Mouse (Mus musculus): ENCODE measurements around the gene Klrb1. TPM values are rescaled to one million over a fixed set of nuclear protein-coding genes. Genes with fewer than 3 reads are reported as not detected.

Gene Klrb1
- polyA plus RNA-seq, 1 experiment: not detected

DNA sequence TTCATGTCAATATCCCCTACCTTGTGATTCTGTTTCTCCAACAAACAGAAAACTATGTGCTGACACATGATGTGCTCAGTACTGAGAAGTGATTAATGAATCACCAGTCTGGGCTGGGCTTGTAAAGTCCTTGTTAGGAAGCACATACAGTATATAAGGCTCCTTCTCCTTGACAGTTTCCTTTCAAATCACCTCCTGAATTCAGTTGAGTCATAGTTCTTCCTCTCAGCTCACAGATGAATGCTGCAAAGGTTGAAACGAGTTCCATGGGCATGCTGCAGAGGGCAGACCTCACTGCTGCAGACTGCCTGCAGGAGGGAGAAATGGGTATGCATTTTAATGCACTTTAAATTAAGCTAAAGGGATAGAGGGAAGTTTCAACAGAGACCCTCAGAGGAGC is 60.7 kb downstream of the Klrb1 start, which contains the start of gene Clec2h:
TSS of gene Clec2h (plus strand) at position 180 of the 400 bp plus-strand sequence.
- WGBS: 3% methylated on average over 1 of the region's 1 CpGs
- no peak for TF ChIP-seq CTCF (IDR thresholded peaks at IDR 0.05; ENCODE audit: borderline replicate concordance, insufficient read depth, low read depth, low read length)
- no peak for TF ChIP-seq POLR2A (IDR thresholded peaks at IDR 0.05; ENCODE audit: borderline replicate concordance, insufficient read depth, low read length)
- Histone ChIP-seq H3K4me3 (replicated peaks; ENCODE audit: insufficient read depth, low read depth, low read length) (no peak within 1 kb of the TSS), H3K4me1 (ENCODE audit: control insufficient read depth, insufficient read depth, low read length) (no peaks in the 10 kb centered on the region), H3K27me3 (ENCODE audit: control insufficient read depth, insufficient read depth, low read length) (no peaks in the 10 kb centered on the region), H3K27ac (ENCODE audit: insufficient read depth, low read length) (no peak within 1 kb of the TSS)
- DNase-seq: no peak

DNA sequence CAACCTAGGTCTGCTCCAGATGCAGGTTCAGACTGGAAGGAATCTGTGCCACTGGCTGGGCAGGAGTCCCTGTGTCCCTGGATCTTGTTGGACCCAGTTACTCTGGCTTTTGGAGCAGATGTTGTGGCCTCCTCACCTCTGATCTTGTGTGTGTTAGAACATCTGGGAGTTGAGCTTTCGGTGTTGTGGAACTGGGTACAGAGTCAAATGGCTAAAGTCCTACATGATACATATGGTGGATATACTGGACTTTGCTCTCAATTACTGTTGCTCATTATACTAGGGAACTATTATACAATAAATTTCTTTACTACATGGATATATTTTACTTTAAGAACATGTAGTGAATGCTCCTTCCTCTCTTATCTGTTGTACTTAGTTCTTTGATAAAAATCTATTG is 61.6 kb downstream of the Klrb1 start:
- no peaks in the 10 kb centered on the region for H3K4me1 ChIP-seq (ENCODE audit: control insufficient read depth, insufficient read depth, low read length)
- no peak overlapping the region for H3K27ac ChIP-seq (ENCODE audit: insufficient read depth, low read length)
- no peak overlapping the region for H3K4me3 ChIP-seq (replicated peaks; ENCODE audit: insufficient read depth, low read depth, low read length)
- DNase-seq: no peak
- TF ChIP-seq CTCF (IDR thresholded peaks at IDR 0.05; ENCODE audit: borderline replicate concordance, insufficient read depth, low read depth, low read length) (no peak), POLR2A (IDR thresholded peaks at IDR 0.05; ENCODE audit: borderline replicate concordance, insufficient read depth, low read length) (no peak)
- no peaks in the 10 kb centered on the region for H3K27me3 ChIP-seq (ENCODE audit: control insufficient read depth, insufficient read depth, low read length)
- 94% methylated on average over 1 of the region's 1 CpGs for WGBS

Other genes with a start within 250 kb of the Klrb1 start
- gene Pzp, start 196.3 kb downstream of the Klrb1 start, polyA plus RNA-seq (2012; rRNA removed): not detected in 2 replicates
- gene A2ml1, start 141.5 kb downstream of the Klrb1 start, polyA plus RNA-seq (2012; rRNA removed): 10.4 and 17.3 TPM in 2 replicates
- not detected in 2 replicates for gene Klrb1a, start 99.5 kb downstream of the Klrb1 start, polyA plus RNA-seq (2012; rRNA removed)
- gene Clec2h, start 60.7 kb downstream of the Klrb1 start, polyA plus RNA-seq (2012; rRNA removed): 0.34 TPM in 1 of 2 replicates, not detected in the other
- 0.08 TPM in 1 of 2 replicates, not detected in the other for gene Klrb1c, start 66.2 kb upstream of the Klrb1 start, polyA plus RNA-seq (2012; rRNA removed)
- gene Gm44511, start 103.3 kb upstream of the Klrb1 start, polyA plus RNA-seq (2012; rRNA removed): not detected in 2 replicates
- gene Klrb1b, start 103.3 kb upstream of the Klrb1 start, polyA plus RNA-seq (2012; rRNA removed): not detected in 2 replicates
- 0.06 TPM in 1 of 2 replicates, not detected in the other for gene Clec2i, start 164.5 kb upstream of the Klrb1 start, polyA plus RNA-seq (2012; rRNA removed)
- gene BC035044, start 168.1 kb upstream of the Klrb1 start, polyA plus RNA-seq (2012; rRNA removed): 0.30 and 0.79 TPM in 2 replicates
- not detected in 2 replicates for gene Clec2g, start 211.3 kb upstream of the Klrb1 start, polyA plus RNA-seq (2012; rRNA removed)

Data from cerebellum, adult 2 months (tissue).